Mouse (Mus musculus): ENCODE results near the gene Mdm4.
A peak's percentile ranks its signal among the peaks of the same experiment; 100 is the strongest.
"Not testable (repeated sequence)": the region's sequence is repeated elsewhere in the genome, so short reads cannot be mapped to it uniquely, and the experiment has no call there.

Gene Mdm4

GRCm38 (mm10) chr1:133053034-133053433, 22.7 kb upstream of the Mdm4 start:
- DNase-seq (ENCODE audit: low spot score in 2 of 2): no peak

- no peak for DNase-seq (ENCODE audit: low spot score in 2 of 2)
Measured at GRCm38 (mm10) chr1:133051829-133052228, 21.5 kb upstream of the Mdm4 start.

DNA sequence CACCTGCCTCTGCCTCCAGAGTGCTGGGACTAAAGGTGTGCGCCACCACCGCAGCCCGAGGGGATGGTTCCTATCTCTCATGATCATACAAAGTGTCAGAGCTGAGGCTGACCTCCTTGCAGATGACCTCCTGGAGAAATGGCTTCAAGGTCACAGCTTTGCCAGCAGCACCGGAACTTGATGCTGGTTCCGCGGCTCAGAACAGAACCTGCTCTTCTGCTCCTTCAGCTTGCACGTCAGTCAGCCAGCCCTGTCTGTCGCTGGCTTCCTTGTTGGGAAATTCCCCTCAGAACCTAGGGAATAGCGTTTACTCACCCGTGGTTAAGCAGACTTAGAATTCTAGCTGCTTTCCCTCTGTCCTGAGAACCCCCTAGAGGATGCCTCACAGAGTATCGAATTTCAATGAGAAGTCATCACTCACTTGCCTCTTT, 19.7 kb upstream of the Mdm4 start:
- DNase-seq (ENCODE audit: low spot score in 2 of 2): no peak

GRCm38 (mm10) chr1:133048690-133049089, 18.3 kb upstream of the Mdm4 start:
- no peak for DNase-seq (ENCODE audit: low spot score in 2 of 2)

DNA sequence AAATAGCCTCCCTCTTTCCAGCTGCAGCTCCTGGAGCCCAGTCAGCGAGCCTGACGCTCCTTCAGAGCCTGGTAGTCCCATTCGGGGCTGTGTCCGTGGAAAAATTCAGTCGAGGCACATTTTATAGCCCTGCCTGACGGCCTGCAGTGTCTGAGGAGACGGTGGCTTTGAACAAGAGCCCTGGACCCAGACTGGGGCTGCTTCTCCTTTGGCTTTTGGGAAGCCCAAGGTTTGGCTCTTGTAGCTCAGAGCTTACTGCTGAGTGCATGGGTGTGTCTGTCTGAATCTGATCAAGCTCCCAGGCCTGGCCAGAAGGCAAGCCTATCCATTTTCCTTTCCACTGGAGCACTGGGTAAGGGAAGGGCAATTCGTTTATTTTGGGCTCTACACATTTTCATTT, 17.2 kb upstream of the Mdm4 start:
- no peak for DNase-seq (ENCODE audit: low spot score in 2 of 2)

GRCm38 (mm10) chr1:133046441-133046931, 16.1 kb upstream of the Mdm4 start:
- no peak for DNase-seq (ENCODE audit: low spot score in 2 of 2)

DNA sequence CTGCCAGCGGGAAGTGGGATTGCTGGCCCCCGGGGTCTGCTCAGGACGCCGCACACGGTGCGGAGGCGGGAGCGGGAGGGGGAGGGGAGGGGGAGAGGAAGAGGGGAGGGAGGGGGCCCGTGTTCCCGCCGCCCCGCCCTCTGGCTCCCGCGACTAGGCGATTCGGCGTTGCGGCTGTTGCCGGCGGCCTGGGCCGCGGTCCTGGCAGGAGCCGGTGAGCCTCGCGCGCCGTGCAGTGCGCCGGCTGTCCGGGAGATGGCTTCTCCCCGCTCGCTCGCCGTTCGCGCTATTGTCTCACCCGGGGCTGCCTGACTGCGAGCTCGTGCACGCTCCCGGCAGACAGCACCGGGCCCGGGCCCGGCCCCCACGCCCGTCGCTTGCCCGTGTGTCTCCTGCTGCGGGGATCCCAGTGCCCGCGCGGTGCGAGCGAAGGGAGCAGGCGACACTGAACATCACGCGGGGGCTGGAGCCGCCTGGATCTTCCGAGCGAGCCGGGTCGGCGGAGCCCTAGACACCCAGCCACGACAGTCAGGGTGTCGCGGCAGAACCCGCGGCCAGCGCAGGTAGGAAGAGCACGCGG, 15.6 kb upstream of the Mdm4 start:
- DNase-seq (ENCODE audit: low spot score in 2 of 2): peak in 1 of 2 experiments; percentile 62

DNA sequence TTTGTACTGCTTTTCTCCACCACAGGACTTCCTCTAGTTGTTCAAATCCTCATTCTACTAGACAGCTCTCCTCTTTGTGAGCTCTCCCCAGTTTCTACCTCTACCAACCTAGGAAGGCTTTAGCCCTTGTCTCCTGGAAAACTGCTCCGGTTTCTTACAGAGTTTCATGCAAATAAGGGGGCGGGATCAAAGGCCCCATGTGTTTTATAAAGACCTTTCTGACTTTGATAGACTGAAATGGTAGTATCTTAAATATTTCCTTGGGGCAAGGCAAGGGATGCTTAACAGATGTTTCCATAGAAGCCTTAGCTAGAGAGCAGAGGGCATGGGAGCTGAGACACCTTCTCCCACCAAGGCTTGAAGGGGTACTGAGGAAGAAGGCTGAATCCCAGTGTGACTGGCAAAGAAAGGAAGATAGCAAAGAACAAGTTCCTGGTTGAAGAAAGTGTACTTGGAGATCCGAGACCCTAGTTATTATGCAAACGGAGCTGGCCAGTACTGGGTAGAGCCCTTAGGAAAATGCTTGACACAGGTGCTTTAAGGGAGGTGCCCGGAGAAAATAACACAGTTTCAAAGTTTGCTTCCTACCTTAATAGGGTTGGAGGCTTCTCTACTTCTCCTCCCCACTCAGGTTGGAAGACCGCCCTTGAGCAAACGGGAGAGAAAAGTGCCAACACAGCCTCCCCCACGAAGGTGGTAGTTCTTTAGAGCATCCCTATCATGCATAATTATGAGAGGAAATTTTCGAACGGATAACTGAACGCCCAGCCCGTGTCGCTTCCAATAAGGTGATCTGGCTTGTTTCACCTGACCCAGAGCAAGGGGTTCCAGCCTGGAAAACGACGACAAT, 14.9 kb upstream of the Mdm4 start, which contains the start of gene Pik3c2b:
Pik3c2b (plus strand) TSS at position 657 of the 850 bp plus-strand sequence.
- DNase-seq (ENCODE audit: low spot score in 2 of 2): no peak

DNA sequence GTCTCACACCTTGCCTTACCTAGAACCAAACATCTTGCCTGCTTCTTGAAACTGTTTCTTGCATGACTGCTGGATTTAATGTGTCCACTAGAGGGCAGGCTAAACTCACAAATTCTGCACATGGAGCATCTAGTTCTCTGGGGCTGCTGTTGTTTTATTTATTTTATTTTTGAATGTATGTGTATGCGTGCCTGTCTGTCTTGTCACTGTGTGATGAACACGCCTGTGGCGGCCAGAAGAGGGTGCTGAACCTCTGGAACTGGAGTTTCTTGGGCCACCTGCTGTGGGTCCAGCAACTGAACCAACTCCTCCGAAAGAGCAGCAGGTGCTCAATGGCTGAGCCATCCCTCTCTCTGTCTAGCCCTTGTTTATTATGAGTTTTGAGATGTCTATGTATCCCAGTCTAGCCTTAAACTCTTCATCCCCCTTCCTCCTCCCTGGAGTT, 9.2 kb upstream of the Mdm4 start:
- DNase-seq (ENCODE audit: low spot score in 2 of 2): peak in 1 of 2 experiments; percentile 66

- not testable (repeated sequence) for DNase-seq (ENCODE audit: low spot score in 2 of 2)
Measured at GRCm38 (mm10) chr1:133034682-133035081, 4.3 kb upstream of the Mdm4 start.

DNA sequence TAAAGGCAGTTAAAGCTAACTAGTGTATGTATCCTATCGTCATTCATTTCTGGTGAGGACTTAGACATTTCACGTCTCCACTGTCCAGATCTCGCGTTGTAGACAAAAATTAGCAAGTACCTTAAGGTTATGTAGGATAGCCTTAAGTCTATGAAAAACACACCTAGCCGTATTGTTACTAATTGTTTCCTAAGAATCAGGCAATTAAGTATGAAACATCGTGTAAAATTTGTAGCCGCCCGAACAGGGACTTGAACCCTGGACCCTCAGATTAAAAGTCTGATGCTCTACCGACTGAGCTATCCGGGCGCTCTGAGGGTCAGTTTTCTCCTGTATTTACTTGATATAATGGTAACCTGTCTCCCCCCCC, 3.7 kb upstream of the Mdm4 start:
- peak in 1 of 2 experiments; percentile 61 for DNase-seq (ENCODE audit: low spot score in 2 of 2)

- DNase-seq (ENCODE audit: low spot score in 2 of 2): peak; percentile 42 to 85
Measured at GRCm38 (mm10) chr1:133033316-133034090, 3.1 kb upstream of the Mdm4 start.

DNA sequence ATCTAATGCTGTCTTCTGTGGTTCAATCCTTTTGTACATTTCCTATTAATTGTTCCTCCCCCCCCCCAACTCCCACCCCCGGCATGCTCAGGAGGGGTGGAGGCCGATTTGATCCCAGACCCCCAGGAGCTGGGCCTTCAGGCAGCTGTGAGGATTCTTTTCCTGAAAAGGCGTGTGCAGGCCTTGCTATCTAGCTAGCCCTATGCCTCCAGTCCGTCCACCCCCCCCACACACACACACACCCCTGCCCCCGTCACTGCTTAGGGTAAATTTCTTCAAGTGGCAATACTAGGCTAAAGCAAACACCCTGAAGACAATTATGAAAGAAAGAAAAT, 2.6 kb upstream of the Mdm4 start:
- DNase-seq (ENCODE audit: low spot score in 2 of 2): no peak

- DNase-seq (ENCODE audit: low spot score in 2 of 2): no peak
Measured at GRCm38 (mm10) chr1:133029744-133030143, 617 bp downstream of the Mdm4 start.

DNA sequence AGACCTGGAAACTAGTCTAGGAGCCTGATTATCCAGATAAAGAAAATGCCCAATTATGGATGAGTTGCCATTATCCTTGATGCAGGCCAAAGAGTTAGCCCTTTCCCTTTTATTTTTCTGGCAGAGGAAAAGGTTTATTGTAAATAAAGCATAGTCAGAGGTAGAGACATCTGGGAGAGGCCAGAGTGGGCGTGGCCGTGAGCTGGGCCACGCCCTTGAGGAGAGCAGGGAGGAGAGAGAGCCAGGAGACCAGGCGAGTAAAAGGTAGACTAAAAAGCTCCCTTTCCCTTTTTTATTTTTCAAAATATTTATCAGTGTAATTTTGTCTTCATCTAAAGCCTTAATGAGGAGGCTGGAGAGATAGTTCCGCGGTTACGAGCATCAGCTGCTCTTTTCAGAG, 2.4 kb downstream of the Mdm4 start:
- DNase-seq (ENCODE audit: low spot score in 2 of 2): no peak

DNA sequence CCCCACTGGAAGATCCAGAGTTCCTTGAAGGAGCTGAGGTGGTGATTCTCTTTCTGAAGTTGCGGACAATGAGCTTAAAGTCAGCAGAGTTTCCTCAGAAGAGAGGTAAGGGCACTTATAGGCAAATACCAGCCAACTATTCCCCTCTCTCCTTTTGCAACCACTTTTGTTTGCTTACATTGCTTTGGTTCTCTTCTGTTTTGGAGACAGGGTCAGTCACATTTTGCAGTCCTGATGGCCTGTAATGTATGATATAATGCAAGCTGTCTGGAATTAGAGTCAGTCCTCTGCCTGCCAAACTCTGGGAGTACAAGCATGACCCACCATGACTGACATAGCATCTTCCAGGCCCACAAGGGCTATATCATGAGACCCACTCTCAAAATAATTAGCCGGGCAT, 3.2 kb downstream of the Mdm4 start:
- DNase-seq (ENCODE audit: low spot score in 2 of 2): no peak

GRCm38 (mm10) chr1:133025796-133026190, 4.6 kb downstream of the Mdm4 start:
- DNase-seq (ENCODE audit: low spot score in 2 of 2): not testable (repeated sequence)

DNA sequence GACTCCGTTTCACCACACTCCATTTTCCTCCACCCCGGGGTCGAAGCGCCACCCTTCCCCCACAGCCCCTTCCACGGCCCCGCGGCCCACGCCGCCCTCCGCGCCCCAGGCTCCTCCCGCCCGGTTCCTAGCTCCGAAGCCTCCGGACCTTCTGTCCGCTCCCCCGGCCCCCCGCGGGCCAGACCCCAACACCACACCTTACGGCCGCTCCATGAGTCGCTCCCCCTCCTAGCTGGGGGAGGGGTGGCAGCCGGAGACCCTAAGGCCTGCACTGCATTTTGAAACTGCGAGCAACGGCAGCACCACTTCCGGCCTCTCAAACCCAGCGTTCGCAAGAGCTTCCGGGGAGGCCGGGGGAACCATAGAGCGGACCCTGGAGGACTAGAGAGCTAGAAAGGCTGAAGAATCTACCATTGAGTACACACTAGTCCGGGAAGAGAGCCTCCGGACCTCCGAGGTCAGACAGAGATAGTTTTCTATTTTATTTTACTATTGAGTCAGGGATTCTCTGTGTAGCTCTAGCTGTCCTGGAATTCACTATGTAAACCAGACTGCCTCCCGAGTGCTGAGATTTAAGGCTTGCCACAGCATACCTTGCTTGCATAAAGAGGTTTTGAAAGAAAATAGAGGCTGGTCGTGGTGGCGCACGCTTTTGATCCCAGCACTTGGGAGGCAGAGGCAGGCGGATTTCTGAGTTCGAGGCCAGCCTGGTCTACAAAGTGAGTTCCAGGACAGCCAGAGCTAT, 5.1 kb downstream of the Mdm4 start:
- DNase-seq (ENCODE audit: low spot score in 2 of 2): peak; percentile 73 to 90

GRCm38 (mm10) chr1:133024426-133024825, 5.9 kb downstream of the Mdm4 start:
- DNase-seq (ENCODE audit: low spot score in 2 of 2): no peak

- DNase-seq (ENCODE audit: low spot score in 2 of 2): not testable (repeated sequence)
Measured at GRCm38 (mm10) chr1:133023723-133024122, 6.6 kb downstream of the Mdm4 start.

- DNase-seq (ENCODE audit: low spot score in 2 of 2): not testable (repeated sequence)
Measured at GRCm38 (mm10) chr1:133021971-133022370, 8.4 kb downstream of the Mdm4 start.

- no peak for DNase-seq (ENCODE audit: low spot score in 2 of 2)
Measured at GRCm38 (mm10) chr1:133021391-133021790, 9.0 kb downstream of the Mdm4 start.
